Mouse (Mus musculus): Measurements from ENCODE around the gene Dock9.

Gene Dock9

GRCm38 (mm10) chr14:121527201-121527600 lies 270.4 kb downstream of the Dock9 start:
- DNase-seq (ENCODE audit: low read depth, low spot score): no peak

GRCm38 (mm10) chr14:121521709-121522108 lies 275.9 kb downstream of the Dock9 start:
- no peak for DNase-seq (ENCODE audit: low read depth, low spot score)

GRCm38 (mm10) chr14:121516881-121517280 lies 280.8 kb downstream of the Dock9 start:
- no peak for DNase-seq (ENCODE audit: low read depth, low spot score)

GRCm38 (mm10) chr14:121508929-121509328 lies 288.7 kb downstream of the Dock9 start:
- no peak for DNase-seq (ENCODE audit: low read depth, low spot score)

GRCm38 (mm10) chr14:121506336-121506735 lies 291.3 kb downstream of the Dock9 start:
- no peak for DNase-seq (ENCODE audit: low read depth, low spot score)

GRCm38 (mm10) chr14:121505485-121505860 lies 292.2 kb downstream of the Dock9 start:
- no peak for DNase-seq (ENCODE audit: low read depth, low spot score)

- no peak for DNase-seq (ENCODE audit: low read depth, low spot score)
Measured at GRCm38 (mm10) chr14:121504781-121505484, 292.7 kb downstream of the Dock9 start, which contains the start of gene Slc15a1. Gene Slc15a1 (minus strand): TSS chr14:121505252.

GRCm38 (mm10) chr14:121500577-121500976 lies 297.1 kb downstream of the Dock9 start:
- no peak for DNase-seq (ENCODE audit: low read depth, low spot score)

GRCm38 (mm10) chr14:121499769-121500168 lies 297.9 kb downstream of the Dock9 start:
- DNase-seq (ENCODE audit: low read depth, low spot score): no peak

GRCm38 (mm10) chr14:121497800-121498199 lies 299.8 kb downstream of the Dock9 start:
- DNase-seq (ENCODE audit: low read depth, low spot score): no peak

- no peak for DNase-seq (ENCODE audit: low read depth, low spot score)
Measured at GRCm38 (mm10) chr14:121495741-121496140, 301.9 kb downstream of the Dock9 start.

- no peak for DNase-seq (ENCODE audit: low read depth, low spot score)
Measured at GRCm38 (mm10) chr14:121495120-121495519, 302.5 kb downstream of the Dock9 start.

- no peak for DNase-seq (ENCODE audit: low read depth, low spot score)
Measured at GRCm38 (mm10) chr14:121494238-121494637, 303.4 kb downstream of the Dock9 start.

- DNase-seq (ENCODE audit: low read depth, low spot score): no peak
Measured at GRCm38 (mm10) chr14:121493712-121494111, 303.9 kb downstream of the Dock9 start.

GRCm38 (mm10) chr14:121492328-121492727 lies 305.3 kb downstream of the Dock9 start:
- no peak for DNase-seq (ENCODE audit: low read depth, low spot score)

Measured in forelimb bud, embryonic 11.5 days (tissue).